Mouse (Mus musculus) left cerebral cortex, adult 18-20 months (tissue): Measurements from ENCODE around the gene Nmu. TPM values are rescaled to one million over a fixed set of nuclear protein-coding genes. Genes with fewer than 3 reads are reported as not detected.
A peak's percentile ranks its signal among the peaks of the same experiment; 100 is the strongest.

Experiments
- DNase-seq, 2 experiments: peaks; one replicate each; pipeline ENCODE4 v3.0.0; 2021 to 2022; ENCODE audit warnings: low spot score in 2 of 2, mixed read lengths in 1 of 2
- long read RNA-seq, 2 experiments: library from polyadenylated mRNA; stranded (forward); transcript quantifications; one replicate each; pipeline ENCODE4 v2.0.0; 2021
- total RNA-seq, 2 experiments: library from RNA; stranded (reverse); gene quantifications; 2 replicates each; pipeline ENCODE4 v1.2.3; 2021

Gene Nmu
- not detected for total RNA-seq
- long read RNA-seq, experiment 1, result 0 reads
- long read RNA-seq, experiment 2, result 0 reads

DNA sequence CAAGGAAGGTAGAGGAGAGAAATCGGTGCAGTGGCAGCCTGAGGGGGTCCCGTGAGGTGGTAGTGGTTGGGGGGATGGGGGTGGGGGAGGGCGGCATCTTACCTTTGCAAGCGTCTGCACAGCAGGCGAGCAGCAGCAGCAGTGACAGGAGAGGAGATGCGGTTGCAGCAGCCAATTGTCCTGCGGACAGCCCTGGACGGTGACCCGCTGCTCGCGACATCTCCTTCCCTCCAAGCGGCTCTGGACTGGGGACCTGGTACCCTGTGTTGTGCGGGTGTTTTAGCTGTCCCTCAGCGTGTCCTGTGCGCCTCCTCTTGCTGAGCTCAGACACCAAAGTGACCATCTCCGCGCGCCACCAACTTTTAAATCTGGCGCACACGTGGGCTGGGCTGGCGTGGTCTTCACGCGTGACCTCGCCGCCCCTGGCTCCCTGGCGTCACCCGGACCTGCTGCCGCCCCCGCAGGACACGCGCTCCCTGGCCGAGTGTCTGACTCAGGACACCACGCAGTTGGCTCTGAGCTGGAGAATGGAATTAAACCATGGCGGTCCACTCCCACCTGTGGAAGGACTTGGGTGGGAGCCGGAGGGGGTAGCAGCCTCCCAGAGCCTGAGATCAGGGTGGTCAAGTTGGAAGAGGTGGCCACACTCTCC lies at the start of gene Nmu:
Gene Nmu, minus strand, starts transcription at position 336 of the 652 bp plus-strand sequence.
- no peak for DNase-seq

DNA sequence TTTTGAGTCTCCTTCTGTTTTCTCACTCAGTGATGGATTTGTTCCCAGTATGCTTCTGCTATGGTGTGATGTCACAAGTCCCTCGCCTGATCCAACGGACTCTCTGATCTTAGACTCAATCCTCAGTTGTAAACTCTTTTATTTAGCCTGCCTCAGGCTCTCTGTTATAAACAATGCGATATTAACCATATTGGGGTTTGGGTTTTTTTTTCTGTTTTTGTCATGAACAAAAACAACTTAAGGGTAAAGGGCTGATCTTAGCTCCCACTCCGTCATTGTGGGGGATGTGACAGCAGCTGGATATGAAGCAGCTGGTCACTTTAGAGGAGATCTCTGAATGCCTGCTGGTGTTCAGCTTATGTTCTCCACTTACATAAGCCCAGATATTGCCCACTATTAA lies 48.1 kb upstream of the Nmu start:
- DNase-seq, result no peak

DNA sequence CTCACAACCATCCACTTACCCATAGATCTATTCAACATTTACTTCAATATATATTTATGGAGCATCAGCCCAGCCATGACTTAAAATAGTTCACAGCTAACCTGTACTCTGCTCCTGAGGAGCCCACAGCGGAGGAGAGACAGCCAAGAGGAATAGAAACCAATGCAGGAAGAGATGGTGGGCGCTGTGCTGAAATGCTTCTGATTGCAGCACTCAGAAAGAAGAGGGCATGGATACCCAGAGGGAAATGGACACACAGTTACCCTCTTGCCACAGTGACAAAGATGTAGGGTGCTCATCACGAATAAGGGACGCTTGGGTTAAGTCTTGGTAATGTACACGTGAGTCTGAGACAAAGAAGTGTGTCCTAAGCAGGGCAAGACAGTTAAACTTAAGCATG lies 30.8 kb upstream of the Nmu start:
- no peak for DNase-seq

DNA sequence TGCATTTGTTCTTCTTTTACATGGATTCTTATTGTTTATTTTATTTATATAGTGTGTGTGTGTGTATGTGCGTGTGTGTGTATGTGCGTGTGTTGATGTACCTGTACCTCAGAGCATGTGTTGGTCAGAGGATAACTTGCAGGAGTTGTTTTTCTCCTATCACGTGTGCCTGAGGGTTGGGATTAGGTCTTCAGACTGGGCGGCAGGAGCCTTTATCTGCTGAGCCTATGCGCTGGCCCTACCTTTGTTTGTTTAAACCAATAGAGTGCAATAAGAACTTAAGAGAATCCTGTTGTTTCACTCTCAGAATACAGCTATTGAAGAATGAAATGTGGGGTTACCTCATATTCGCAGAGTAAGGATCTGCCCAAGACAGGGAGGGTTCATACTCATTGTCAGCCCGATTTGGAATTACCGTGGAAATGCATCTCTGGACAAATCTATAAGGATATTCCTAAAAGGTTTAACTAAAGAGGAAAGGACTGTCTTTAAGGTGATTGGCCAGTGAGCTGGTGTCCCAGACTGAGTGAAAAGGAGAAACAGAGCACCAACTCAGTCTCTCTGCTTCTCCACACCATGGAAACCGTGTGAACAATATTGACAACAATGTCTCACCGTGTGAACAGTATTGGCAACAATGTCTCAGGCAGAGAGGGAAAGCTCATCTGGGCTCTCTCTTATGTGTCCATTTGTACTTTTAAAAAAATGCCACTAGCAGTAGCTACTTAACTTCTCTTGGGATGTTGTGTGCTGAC lies 25.6 kb upstream of the Nmu start:
- DNase-seq, result no peak

DNA sequence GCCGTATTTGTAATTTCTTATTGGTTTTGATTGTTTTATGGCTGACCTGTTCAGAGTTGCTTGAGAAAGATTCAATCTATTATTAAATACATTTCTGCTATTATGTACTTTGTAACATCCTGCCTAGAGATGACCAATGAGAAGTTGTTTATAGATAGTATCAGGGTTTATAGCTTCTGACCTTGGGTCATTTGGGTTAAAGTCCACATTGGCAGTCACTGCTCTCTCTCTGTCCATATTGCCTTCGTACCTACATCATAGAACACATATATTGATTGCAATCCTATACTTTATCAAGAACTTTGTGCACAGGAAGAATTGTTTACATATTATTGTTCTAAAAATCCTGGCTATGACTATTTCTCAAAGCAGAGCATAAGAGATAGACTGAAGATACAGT lies 24.9 kb upstream of the Nmu start:
- no peak for DNase-seq

DNA sequence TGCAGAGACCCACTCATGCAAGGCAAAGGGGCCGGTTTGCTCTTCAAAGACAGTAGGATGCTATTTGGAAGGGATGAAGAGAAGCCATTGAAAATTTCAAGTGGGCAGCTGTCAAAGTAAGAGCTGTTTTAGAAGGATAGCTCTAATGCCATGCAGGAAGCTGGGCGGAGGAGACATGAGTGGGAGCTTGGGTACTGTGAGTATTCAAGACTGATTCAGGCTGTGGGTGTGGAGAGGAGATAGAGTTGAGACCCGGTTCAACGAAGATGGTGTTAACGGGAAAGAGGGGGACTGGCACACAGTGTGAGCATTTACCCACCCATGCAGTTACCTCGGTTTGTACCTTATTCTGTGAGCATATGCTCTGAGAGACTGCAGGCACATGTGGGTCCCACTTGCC lies 20.1 kb upstream of the Nmu start:
- peak; percentile 12 to 49 for DNase-seq

DNA sequence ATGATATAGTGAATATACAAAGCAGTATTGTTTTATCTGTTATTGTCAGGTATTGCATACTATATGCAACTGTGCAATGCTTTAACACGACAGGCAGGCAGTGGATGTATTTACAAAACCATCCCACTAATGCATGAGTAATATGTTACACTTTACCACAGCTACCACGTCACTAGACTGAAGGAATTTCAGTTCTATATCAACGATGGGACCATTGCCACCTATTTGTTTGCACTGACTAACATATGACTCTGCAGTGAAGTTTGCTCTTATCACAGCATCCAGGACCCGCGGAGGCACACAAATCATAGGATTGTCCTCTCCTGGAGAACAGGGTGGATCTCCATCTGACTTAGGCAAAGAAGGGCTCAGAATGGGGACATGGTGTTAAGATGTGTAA lies 18.2 kb upstream of the Nmu start:
- no peak for DNase-seq

DNA sequence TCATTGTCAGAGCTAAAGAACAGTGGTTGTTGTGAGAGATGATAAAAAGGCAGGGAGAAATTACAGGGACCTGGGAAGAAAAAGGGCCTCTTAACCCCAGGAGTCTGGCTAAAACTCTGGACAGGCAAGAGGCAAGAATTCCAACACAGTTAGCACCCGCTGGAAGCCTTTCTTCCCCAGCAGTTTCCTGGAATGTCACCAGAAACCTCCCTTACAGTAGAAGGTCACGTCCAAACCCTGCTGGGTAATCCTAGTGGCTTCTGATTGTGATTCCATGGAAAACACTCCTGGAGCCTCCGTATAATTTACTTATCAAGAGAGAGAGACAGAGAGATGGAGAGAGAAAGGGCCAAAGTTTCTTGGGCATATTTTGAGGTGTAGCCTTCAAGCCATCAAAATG lies 15.6 kb upstream of the Nmu start:
- no peak for DNase-seq

DNA sequence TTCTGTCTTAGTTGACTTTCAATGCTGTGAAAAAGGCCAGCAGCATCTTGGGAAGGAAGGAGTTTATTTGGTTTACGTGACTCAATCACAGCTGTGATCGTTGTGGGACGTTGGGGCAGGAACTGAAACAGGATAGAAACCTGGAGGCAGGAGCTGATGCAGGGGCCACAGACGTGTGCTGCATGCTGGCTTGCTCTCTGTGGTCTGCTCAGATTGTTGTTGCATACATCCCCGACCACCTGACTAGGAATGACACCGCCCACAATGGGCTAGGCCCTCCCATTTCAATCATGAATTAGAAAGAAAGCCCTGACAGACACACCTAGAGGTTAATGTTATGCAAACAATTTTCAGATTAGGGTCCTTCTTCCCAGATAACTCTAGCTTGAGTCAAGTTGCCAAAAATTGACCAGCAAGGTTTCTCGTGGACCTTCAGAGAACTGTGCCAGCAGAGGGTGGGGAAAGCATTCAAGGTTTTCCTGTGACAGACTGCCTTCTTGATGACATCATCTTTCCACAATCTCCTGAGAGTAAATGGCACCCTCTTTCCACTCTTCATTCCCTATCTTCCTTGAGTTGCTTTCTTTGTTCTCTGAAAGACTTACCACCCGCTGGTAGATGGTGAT lies 5.7 kb upstream of the Nmu start:
- DNase-seq, result no peak

DNA sequence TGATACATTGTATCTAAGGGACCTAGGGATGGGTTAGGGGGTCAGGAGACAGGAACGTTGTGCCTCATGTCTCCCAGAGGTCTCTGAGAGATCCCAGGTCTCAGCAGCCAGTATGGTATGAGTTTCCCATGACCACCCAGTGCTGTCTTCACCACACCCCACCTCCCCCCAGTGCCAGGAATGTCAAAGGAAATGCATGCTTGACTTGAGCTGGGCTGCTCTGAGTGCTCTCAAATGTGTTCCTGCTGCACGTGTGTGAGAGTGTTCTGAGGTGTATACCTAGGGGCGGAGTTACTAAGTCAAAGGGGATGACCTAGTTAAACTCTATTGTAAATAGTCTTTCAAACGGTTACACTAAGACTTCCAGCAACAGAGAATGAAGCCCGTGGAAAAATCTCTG lies 1.8 kb upstream of the Nmu start:
- no peak for DNase-seq

DNA sequence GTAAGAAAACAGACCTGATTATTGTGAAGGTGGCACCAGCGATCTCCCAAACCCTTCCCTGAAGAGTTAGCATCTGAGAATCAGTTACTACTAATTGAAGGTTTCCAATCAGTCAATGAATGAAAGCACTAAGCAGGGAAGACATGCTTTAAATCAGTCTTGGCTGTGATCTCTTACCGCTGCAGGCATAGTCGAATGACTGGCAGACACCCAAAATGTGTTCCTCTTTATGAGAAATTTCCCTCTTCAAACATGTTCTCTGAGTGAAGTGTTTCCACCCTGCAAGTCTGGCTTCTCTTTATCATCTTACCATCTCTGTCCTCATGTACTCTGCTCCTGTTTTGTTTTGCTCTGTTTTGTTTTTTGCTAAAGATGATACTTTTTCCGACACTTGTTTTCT lies 2.8 kb downstream of the Nmu start:
- DNase-seq, result no peak

DNA sequence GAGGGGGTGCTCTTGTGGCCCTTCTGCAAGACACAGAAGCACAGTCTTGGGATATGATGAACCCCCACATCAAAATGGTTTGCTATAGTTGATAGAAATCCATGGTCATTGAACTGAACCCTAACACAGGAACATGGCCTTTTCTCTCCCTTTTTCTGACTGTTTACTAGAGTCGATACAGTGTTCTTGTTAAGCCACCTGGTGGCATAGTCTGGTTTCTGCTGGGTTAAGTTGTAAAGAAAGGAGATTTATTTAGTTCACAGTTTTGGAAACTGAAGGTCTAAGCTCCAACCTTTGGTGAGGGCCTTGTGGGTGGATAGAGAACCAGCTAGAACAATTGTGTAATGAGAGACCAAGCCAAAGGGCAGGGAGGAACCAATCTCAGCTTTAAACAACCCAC lies 3.5 kb downstream of the Nmu start:
- no peak for DNase-seq

DNA sequence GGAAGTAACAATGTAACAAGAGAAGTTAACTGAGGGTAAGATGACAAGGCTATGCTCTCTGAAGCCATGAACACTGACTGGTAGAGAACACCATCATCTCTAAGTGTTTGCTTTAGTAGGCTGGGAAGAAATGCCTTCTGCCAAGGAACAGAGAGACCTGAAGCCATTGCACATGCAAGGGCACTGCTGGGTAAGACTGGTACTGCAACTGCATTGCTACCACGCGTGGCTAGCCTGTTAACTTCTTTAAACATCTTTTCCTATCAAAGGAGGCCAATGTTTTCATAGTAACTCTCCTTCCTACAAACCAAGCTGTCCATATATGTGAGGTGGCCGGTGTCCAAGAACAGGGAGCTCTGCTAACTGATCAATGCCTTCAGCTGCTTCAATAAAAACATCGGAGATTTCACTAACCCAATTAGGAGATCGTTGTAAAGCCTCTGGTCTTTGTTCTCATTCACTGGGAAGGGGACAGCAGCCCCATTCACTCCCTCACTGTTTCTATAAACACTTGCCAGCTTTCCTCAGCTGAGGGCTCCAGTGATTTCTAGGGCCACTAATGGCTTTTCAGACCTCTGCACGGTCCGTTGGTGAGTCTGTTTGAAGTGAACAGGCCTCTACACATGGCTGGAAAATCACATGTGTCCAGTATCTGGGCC lies 11.5 kb downstream of the Nmu start:
- no peak for DNase-seq

DNA sequence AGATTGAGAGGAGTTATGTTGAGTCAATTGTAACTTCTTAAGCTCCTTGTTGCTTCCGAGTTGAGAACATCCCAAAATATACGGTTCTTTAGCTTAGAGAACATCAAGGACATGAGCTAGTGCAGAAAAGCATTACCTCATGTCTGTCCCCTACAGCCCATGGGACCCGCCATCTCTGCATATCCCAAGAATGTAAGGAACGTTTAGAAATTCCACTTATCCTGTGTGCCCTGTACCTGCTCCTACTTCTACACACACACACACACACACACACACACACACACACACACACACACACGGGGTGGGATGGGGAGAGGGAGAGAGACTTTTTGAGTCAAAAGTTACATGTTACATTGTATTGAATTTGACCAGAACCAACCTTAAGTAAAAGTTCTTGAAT lies 12.1 kb downstream of the Nmu start:
- DNase-seq, result no peak

DNA sequence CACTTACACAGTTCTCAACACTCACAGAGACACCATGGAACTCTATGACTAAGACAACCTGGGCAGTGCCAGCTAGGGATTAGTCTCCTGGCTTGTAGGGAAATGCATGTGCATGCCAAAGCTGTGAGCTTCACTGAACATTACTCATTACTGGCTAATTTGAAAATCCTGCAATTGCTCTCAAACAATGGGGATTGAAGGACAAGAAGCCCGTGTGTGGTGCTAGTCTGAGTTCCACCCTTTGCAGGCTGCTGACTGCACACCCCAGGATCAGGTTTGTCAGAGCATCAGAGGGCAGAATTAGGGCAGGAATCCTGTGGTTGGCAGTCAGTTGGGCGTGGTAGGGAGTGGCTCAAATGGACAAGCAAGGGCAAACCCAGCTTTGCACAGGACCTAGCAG lies 17.5 kb downstream of the Nmu start:
- no peak for DNase-seq

DNA sequence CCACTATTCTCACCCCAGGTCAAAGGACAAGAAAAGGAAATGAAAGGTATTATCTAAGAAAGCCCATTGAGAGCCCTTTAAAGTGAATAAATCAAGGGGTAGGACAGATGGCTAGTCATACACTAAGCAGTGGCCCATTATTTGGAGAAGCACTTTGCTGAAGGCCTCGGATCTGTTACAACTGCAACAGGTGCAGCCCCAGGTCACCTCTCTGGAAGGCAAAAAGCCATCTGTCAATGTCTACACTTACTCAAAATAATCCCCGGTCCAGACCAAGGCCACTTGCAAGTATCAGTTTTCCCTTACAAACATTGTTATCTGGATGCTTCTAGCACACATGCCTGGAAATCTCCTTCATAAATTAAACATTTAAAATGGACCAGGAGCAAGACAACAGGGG lies 22.7 kb downstream of the Nmu start:
- DNase-seq, result no peak

DNA sequence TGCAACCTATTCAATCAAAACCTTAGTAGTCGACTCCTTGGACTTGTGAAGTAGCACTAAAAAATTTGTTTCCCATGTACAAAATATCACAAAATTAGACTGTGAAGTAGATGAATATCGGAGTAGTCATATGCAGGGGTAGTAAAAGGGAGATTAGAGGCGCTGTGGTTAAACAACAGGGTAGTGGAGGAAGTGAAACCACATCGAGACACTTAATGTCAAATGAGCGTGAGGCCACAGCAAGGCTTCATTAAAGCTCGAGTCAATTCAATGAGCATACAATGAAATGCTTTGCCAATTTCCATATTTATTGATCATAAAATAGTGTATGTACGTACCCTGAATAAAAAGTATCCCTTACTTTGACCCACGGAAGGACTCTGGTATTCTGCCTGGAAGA lies 26.5 kb downstream of the Nmu start:
- no peak for DNase-seq

DNA sequence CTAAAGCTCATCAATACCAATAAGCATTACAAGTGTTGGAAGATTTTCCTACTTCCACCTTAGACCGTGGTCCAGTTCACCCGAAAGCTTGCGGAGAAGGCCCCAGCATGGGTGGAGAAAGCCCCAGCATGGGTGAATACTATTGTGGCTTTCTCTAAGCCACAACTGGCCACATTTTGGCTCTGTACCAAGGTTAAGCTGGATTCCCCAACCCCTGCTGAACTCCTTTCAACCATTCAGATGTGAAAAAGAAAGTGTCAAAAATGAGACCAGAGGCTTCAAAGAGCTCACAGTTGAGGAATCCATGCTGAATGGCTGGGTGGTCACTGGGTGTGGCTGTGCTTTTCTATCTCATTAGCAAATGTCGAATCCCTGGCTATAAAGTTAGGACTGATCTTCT lies 29.8 kb downstream of the Nmu start:
- DNase-seq, result no peak

DNA sequence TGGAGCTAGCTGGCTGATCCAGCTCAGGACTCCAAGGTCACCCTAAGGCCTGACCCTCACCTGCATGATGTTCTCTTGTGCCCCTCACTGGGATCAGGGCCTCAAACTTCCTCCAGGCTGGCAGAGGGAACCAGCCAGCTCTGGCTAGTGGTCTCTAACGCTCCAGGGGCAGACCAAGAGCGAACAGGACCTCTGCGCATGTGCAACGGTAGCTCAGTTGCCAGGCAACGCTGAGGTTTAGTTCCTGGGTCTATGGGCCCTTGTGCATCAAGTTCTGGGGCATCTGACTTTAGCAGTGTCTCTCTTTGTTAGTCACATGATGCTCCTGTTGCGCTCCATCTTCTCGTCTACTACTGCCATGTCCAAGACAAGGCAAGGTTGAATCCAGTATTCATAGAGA lies 32.6 kb downstream of the Nmu start, which contains the start of gene Pdcl2:
Gene Pdcl2, minus strand, starts transcription at position 204 of the 400 bp plus-strand sequence.
- DNase-seq, result no peak

DNA sequence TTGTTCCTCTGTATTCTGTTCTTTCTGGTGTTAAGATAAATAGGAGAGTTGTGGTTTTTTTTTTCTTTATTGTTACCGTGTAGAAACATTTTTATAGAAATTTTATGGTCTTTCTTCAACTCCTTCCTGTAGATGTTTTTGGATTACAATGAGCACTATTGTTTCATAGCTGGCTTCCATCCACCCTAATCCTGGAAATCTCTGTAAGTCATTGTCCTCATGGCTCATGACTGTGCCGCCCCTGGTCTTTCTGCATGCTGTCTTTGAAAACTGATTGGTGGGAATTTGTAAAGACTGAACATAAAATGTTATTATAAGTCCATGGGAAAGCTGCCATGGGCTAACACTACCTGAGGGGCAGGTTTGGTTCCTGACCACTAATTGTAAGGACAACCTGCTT lies 36.3 kb downstream of the Nmu start:
- no peak for DNase-seq

DNA sequence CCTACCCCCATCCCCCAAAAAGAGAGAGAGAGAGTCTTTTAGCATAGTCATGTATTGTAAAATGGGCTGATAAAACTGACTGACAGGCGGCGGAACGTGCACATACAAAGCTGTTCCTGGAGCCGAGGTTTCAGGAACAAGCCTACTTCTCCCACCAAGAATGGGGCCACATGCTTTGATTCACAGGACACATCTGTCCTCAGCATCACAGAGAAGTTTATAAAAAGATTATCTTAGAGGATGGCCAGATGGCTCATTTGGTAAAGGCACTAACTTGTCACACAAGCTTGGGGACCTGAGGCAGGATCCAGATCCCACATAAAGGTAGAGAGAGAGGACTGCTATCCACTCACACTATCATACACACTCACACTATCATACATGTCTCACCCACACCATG lies 38.5 kb downstream of the Nmu start:
- DNase-seq, result peak in 1 of 2 experiments; percentile 8
